Mouse (Mus musculus) layer of hippocampus, adult 9-11 months (tissue): ENCODE data around the gene Slc7a1.

Source experiments
- DNase-seq: peaks from one replicate; pipeline ENCODE4 v3.0.0; 2022

Gene Slc7a1

GRCm38 (mm10) chr5:148389007-148389970, 10.4 kb downstream of the Slc7a1 start:
- no peak for DNase-seq

GRCm38 (mm10) chr5:148388251-148389006, 11.3 kb downstream of the Slc7a1 start:
- no peak for DNase-seq

DNA sequence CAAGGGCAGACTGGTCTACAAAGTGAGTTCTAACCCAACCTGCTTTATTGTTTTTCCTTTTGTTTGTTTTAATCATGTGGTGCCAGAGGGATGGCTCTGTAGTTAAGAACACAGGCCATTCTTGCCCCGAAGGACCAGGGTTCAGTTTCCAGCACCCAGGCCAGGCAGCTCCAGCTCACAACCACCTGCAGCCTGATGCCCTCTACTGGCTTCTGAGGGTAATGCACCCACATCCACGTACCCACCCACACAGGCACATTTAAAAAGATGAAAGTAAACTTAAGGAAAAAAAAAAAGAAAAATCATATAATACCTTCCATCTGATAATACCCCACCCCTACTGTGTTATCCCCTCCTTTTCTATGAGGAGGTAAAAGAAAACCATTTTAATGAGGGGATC, 11.9 kb downstream of the Slc7a1 start:
- no peak for DNase-seq

DNA sequence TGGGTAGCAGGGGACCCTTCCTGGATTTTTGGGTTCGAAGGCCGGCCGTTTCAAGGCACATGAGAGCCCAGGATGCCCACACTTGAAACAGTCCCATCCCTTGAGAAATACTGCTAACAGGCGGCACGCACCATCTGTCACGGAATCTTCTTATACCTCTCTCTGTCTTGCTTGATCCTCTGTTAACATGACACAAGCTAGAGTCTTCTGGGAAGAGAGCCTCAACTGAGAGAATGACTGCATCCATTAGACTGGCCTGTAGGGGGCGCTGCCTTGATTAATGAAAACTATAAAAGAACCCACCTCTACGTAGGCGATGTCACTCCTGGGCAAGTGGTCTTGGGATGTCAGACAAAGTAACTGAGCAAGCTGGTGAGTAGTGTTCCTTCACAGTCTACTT, 13.2 kb downstream of the Slc7a1 start:
- DNase-seq, result peak; percentile 20

GRCm38 (mm10) chr5:148384501-148385055, 15.1 kb downstream of the Slc7a1 start:
- DNase-seq, result no peak

DNA sequence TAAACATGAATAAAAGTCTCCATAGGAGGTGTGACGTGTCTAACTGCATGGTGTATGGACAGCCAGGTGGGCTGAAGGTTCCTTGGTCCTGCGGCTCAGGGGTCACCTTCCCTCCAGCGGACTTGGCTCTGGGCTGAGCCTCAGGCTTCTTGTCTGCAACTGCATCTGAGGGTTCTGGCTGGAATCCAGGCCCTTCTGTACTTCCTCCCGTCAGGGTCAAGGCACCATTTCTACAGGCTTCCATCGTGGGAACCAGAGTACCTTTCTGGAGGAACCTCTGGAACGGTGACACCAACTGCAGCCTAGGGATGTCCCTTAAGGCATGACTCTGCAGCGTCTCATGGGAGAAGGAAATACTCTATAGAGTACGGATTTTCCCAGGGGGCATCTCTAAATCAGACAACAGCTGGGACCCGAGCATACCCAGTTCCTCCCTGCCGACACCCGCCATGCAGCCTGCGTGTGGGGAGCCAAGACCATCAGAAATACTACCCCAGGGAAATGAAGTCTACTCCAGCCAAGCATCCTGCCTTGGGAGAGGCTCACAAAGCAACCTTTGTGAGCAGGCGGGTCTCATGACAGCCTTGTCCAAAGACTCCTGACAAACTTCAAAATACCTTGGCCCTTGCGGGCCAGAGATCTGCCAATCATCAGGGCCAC, 15.7 kb downstream of the Slc7a1 start:
- DNase-seq, result no peak

GRCm38 (mm10) chr5:148381083-148381482, 18.6 kb downstream of the Slc7a1 start:
- no peak for DNase-seq

GRCm38 (mm10) chr5:148380246-148380504, 19.5 kb downstream of the Slc7a1 start:
- no peak for DNase-seq

- no peak for DNase-seq
Measured at GRCm38 (mm10) chr5:148379455-148380245, 20.1 kb downstream of the Slc7a1 start.

- no peak for DNase-seq
Measured at GRCm38 (mm10) chr5:148378707-148379106, 21.0 kb downstream of the Slc7a1 start.

GRCm38 (mm10) chr5:148378232-148378508, 21.5 kb downstream of the Slc7a1 start:
- no peak for DNase-seq

DNA sequence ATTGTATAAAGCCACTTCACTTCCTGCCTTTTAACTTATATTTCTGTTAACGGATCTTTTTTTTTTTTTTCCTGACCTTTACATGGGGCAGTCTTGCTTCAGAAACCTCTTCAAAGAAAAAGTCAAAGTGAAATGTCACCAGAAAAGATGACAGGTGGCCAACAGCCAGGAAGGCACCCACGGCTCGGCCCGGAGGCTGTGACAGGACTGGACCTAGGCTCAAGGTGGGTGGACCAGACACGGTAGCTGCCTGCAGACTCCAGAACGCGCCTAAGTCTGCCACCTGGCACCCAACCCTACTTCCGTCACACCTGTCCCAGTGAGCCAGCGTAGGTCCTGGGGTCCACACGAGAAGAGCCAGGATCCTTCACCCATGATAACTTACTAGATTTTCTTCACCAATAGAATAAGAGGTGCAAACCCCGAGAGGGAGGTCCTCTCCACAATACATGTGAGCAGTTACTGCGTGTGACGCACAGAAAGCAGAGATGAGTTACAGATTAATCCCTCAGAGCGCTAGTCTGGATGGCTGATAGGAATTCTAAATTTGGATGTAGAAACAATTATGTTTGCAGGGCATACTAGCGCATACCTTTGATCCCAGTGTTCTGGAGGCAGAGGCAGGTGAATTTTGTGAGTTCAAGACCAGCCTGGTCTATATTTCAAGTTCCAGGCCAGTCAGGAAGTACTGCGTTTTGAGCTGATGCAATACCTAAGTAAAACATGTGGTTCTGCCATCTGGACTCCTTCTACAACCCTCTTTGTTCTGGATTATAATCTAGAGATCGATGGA, 22.1 kb downstream of the Slc7a1 start:
- DNase-seq, result no peak

- DNase-seq, result no peak
Measured at GRCm38 (mm10) chr5:148376358-148376757, 23.3 kb downstream of the Slc7a1 start.

DNA sequence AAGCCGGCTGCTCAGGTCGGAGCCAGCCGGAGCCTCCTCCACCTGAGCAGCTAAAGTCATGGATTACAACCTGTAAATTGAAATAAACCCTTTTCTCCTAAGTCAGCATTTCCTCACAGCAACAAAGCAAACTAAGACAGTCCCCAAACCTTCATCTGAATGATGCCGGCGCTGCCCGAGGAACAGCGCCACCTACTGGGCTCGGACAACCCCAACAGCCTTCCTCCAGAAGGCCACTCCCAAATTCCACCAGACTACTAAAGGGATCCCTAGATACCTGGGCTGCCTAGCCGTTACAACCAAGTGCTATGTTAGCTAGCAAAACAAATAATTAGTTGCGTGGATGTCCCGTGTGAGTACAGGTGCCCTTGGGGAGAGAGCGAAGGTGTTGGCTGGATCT, 24.2 kb downstream of the Slc7a1 start:
- no peak for DNase-seq

GRCm38 (mm10) chr5:148373092-148373685, 26.5 kb downstream of the Slc7a1 start:
- no peak for DNase-seq

- DNase-seq, result no peak
Measured at GRCm38 (mm10) chr5:148372005-148372917, 27.4 kb downstream of the Slc7a1 start.

DNA sequence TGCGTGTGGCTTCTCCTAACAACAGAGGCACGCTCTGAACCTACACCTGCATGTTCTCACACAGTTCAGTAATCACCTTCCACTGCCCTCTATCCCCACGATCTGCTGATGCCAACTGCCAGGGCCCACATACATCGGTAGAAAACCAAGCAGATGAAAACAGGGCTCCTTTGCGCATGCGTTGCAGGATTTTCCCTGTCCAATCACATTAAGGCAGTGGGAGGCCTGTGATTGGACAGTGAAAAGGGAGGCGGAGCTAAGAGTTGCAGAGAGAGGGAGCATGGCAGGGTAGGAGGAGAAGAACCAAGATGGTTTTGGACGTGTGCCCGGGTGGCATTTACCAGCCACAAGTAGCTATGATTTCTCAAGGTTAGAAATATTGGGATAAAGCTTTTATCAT, 28.3 kb downstream of the Slc7a1 start:
- no peak for DNase-seq

GRCm38 (mm10) chr5:148370624-148371023, 29.1 kb downstream of the Slc7a1 start:
- no peak for DNase-seq

DNA sequence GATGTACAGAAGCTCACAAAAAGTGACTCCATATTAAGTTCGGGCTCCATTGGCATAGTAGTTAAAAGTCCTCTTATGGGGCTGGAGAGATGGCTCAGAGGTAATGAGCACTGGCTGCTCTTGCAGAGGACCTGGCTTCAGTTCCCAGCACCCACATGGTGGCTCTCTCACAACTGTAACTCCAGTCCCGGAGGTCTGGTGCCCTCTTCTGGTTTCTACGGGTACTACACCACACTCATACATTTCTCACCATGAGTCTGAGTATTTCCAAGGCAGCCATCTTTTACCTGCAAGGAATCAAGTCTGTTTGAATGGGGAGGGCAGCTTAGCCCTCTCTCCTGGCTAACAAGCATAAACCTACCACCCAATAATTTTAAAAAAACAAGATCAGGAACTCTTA, 30.5 kb downstream of the Slc7a1 start:
- no peak for DNase-seq

GRCm38 (mm10) chr5:148367816-148368215, 31.9 kb downstream of the Slc7a1 start:
- no peak for DNase-seq
